Mouse (Mus musculus) ovary, postnatal 14 days (tissue): ENCODE results near the gene Slc16a9.
"Not testable (repeated sequence)": the region's sequence is repeated elsewhere in the genome, so short reads cannot be mapped to it uniquely, and the experiment has no call there.

ENCODE experiments used
- DNase-seq: peaks from one replicate; pipeline ENCODE4 v3.0.0; 2022; ENCODE audit warnings: low spot score

Slc16a9 gene

GRCm38 (mm10) chr10:70244921-70245558 is at the start of gene Slc16a9:
Gene Slc16a9 (plus strand): TSS chr10:70245100.
- peak; percentile 55 for DNase-seq

GRCm38 (mm10) chr10:70195279-70195678 is 49.6 kb upstream of the Slc16a9 start:
- no peak for DNase-seq

GRCm38 (mm10) chr10:70195786-70196185 is 49.1 kb upstream of the Slc16a9 start:
- no peak for DNase-seq

- DNase-seq: no peak
These were observed 48.2 kb upstream of the Slc16a9 start for GRCm38 (mm10) chr10:70196666-70197065.

- DNase-seq: no peak
These were observed 47.3 kb upstream of the Slc16a9 start for GRCm38 (mm10) chr10:70197601-70198000.

- DNase-seq: no peak
These were observed 46.9 kb upstream of the Slc16a9 start for GRCm38 (mm10) chr10:70198012-70198411.

GRCm38 (mm10) chr10:70198951-70199463 is 45.9 kb upstream of the Slc16a9 start:
- DNase-seq: no peak

- DNase-seq: no peak
These were observed 45.3 kb upstream of the Slc16a9 start for GRCm38 (mm10) chr10:70199466-70200210.

GRCm38 (mm10) chr10:70200889-70201500 is 43.9 kb upstream of the Slc16a9 start:
- DNase-seq: no peak

- no peak for DNase-seq
These were observed 40.1 kb upstream of the Slc16a9 start, which contains the start of gene Mrln for GRCm38 (mm10) chr10:70204505-70205399. Gene Mrln (plus strand): TSS chr10:70204664.

- no peak for DNase-seq
These were observed 33.6 kb upstream of the Slc16a9 start for GRCm38 (mm10) chr10:70211281-70211680.

- DNase-seq: no peak
These were observed 23.9 kb upstream of the Slc16a9 start for GRCm38 (mm10) chr10:70220971-70221370.

- not testable (repeated sequence) for DNase-seq
These were observed 22.7 kb upstream of the Slc16a9 start for GRCm38 (mm10) chr10:70222231-70222630.

- no peak for DNase-seq
These were observed 20.3 kb upstream of the Slc16a9 start for GRCm38 (mm10) chr10:70224571-70224970.

GRCm38 (mm10) chr10:70225760-70226159 is 19.1 kb upstream of the Slc16a9 start:
- no peak for DNase-seq

GRCm38 (mm10) chr10:70226608-70227007 is 18.3 kb upstream of the Slc16a9 start:
- no peak for DNase-seq

- no peak for DNase-seq
These were observed 14.5 kb upstream of the Slc16a9 start for GRCm38 (mm10) chr10:70230352-70230751.

- no peak for DNase-seq
These were observed 7.0 kb upstream of the Slc16a9 start for GRCm38 (mm10) chr10:70237936-70238335.

- DNase-seq: no peak
These were observed 2.0 kb upstream of the Slc16a9 start for GRCm38 (mm10) chr10:70242751-70243444.

- DNase-seq: no peak
These were observed 652 bp downstream of the Slc16a9 start for GRCm38 (mm10) chr10:70245559-70245945.

GRCm38 (mm10) chr10:70246076-70246475 is 1.2 kb downstream of the Slc16a9 start:
- no peak for DNase-seq
